Mouse (Mus musculus) CD8-positive naive resting alpha-beta T cell, adult 2 months (primary cell): Measurements from ENCODE around the gene Col4a2.
A peak's percentile ranks its signal among the peaks of the same experiment; 100 is the strongest.
"Not testable (repeated sequence)": the region's sequence is repeated elsewhere in the genome, so short reads cannot be mapped to it uniquely, and the experiment has no call there.

Experiments used
- DNase-seq, 2 experiments: peaks; one replicate each; pipeline ENCODE4 v3.0.0; 2022; ENCODE audit warnings: low read depth in 2 of 2, low spot score in 2 of 2

Gene Col4a2

DNA sequence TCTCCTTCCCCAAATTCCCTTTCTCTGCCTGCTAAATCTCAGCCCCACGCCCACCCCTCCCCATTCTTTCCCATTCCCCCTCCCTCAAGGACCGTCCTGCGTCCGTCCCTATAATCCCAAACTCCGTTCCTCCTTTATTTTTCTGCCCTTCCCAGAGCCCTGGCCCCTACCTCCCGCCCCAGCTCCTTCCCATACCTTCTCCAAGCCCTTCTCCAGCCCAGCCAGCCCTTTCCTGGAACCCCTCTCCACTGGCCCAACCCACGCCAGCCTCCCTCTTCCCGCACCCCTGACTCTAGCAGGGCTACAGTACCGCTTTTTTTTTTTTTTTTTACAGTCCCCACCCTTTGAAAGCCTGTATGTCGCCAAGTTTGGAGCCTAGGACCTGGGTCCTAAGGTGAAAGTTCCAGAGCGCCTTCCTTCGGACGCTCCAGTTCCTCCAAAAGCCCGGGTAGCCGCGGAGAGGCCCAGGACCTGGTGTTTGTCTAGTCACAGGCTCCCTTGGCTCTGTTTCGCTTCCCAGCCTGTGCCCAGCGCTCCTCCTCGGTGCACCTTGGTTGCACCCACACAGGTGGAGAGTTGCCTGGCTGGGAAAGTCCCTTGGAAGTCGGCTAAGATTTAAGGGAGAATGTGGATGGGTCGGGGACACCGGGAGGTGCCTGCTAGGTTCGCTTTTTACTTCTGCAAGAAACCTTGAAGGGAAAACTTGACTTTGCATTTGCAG is 166.4 kb downstream of the Col4a2 start:
- no peak for DNase-seq

DNA sequence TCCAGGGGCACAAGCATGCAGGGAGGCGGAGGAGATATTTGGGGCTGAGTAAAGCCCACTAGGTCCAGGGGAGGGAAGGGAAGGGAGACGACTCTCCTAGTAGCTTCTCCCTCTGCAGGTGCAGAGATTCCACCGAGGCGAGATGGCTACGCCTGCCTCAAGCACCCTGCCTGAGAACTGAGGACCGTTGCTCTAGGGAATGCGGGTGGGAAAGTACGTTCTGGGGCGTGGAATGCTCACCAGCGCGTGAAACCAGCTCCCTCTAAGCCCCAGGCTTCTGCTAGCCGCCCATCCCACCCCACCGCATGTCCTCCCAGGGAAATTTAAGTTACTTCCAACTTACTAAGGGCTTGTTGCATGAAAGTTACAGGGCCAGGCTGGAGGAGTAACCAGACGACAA is 167.0 kb downstream of the Col4a2 start:
- no peak for DNase-seq

GRCm38 (mm10) chr8:11481876-11482275 is 169.3 kb downstream of the Col4a2 start:
- DNase-seq = no peak

DNA sequence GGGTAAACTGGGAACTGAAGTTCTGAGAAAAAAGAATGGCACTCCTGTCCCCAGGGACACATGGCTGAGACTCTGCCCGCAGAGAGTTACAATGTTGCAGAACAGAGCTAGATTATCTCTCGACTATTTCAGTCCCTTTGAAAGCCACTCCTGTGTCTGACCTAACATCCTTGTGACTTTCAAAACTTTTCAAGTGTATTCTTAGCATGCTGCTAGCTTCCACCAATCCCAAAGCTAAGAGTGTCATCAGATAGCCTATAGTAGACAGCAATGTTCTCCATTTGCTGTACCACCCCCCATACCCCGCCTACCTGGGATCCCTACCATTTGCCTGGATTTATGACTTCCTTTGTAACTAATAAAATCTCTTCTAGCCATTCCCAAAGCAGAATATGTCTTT is 169.9 kb downstream of the Col4a2 start:
- DNase-seq = no peak

GRCm38 (mm10) chr8:11486142-11486541 is 173.5 kb downstream of the Col4a2 start:
- DNase-seq = peak; percentile 69 to 75

GRCm38 (mm10) chr8:11487229-11487628 is 174.6 kb downstream of the Col4a2 start:
- no peak for DNase-seq

DNA sequence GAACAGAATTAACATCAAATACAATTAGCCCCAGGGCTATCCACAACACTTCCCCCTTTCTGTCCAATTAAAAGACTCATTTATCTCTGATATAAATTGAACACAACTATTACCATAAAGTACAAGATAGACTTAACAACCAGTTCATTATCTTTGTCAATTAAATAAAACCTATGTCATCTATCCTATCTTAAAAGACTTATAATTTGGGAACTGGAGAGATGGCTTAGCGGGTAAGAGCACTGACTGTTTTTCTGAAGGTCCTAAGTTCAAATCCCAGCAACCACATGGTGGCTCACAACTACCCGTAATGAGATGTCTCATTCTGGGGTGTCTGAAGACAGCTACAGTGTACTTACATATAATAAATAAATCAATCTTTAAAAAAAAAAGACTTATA is 179.7 kb downstream of the Col4a2 start:
- DNase-seq = not testable (repeated sequence)

GRCm38 (mm10) chr8:11497017-11497990 is 184.7 kb downstream of the Col4a2 start, which contains the start of gene Naxd:
Gene Naxd (plus strand): TSS chr8:11497506.
- peak; percentile 67 to 68 for DNase-seq

DNA sequence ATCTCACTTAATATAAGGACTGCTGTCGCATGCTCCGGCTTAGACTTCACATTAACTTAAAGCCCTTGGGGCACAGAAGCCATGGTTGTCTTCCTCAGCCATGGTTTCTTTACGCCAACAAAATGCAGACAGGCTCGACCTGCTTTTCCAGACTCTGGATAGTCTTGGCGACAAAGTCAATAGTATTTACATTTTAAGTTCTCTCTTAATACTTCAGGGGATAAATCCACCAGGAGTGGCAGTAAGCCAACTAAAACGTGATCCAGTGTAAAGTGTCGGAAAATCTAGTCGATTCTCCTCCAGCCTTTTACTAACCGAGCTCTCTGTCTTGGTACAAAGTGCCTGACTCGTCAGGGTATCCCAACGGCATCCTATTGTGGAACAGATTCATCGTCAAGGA is 185.7 kb downstream of the Col4a2 start:
- DNase-seq = no peak
